Mouse (Mus musculus) c-Kit-positive CD71-negative TER-119-negative erythroid progenitor cells, embryonic 14.5 days (primary cell): ENCODE measurements around the gene Cox6b1.

Source experiments
- DNase-seq: peaks from one replicate; pipeline ENCODE4 v3.0.0-alpha.2; 2013; ENCODE audit warnings: low read depth

The Cox6b1 gene

GRCm38 (mm10) chr7:30610043-30610442, 15.9 kb downstream of the Cox6b1 start:
- DNase-seq = no peak

- DNase-seq = no peak
These were observed 17.5 kb downstream of the Cox6b1 start for GRCm38 (mm10) chr7:30608476-30608875.

GRCm38 (mm10) chr7:30607706-30608309, 18.1 kb downstream of the Cox6b1 start:
- DNase-seq = peak; percentile 57

- no peak for DNase-seq
These were observed 21.0 kb downstream of the Cox6b1 start for GRCm38 (mm10) chr7:30604944-30605343.

GRCm38 (mm10) chr7:30604424-30604823, 21.5 kb downstream of the Cox6b1 start:
- DNase-seq = no peak

- DNase-seq = no peak
These were observed 23.4 kb downstream of the Cox6b1 start for GRCm38 (mm10) chr7:30602583-30602982.

GRCm38 (mm10) chr7:30600651-30601050, 25.3 kb downstream of the Cox6b1 start:
- DNase-seq = no peak

GRCm38 (mm10) chr7:30599933-30600353, 26.0 kb downstream of the Cox6b1 start:
- DNase-seq = peak; percentile 73

GRCm38 (mm10) chr7:30598786-30599185, 27.2 kb downstream of the Cox6b1 start, which contains the start of gene Zbtb32:
Zbtb32 (minus strand) TSS chr7:30598909.
- DNase-seq = no peak

GRCm38 (mm10) chr7:30596811-30597210, 29.1 kb downstream of the Cox6b1 start:
- DNase-seq = no peak

GRCm38 (mm10) chr7:30596093-30596492, 29.9 kb downstream of the Cox6b1 start:
- DNase-seq = no peak

- DNase-seq = no peak
These were observed 31.4 kb downstream of the Cox6b1 start for GRCm38 (mm10) chr7:30594510-30595024.

- no peak for DNase-seq
These were observed 32.1 kb downstream of the Cox6b1 start for GRCm38 (mm10) chr7:30593579-30594509.

- no peak for DNase-seq
These were observed 33.1 kb downstream of the Cox6b1 start for GRCm38 (mm10) chr7:30592772-30593423.

GRCm38 (mm10) chr7:30591605-30591951, 34.4 kb downstream of the Cox6b1 start:
- no peak for DNase-seq

- DNase-seq = no peak
These were observed 34.9 kb downstream of the Cox6b1 start for GRCm38 (mm10) chr7:30590927-30591604.

GRCm38 (mm10) chr7:30589435-30590301, 36.3 kb downstream of the Cox6b1 start:
- DNase-seq = peak; percentile 84

- DNase-seq = peak; percentile 82
These were observed 37.1 kb downstream of the Cox6b1 start, which contains the start of gene Kmt2b for GRCm38 (mm10) chr7:30588676-30589434. Kmt2b (minus strand) TSS chr7:30588726.

GRCm38 (mm10) chr7:30587842-30588667, 37.9 kb downstream of the Cox6b1 start:
- DNase-seq = no peak
